Mouse (Mus musculus) liver, embryonic 14.5 days (tissue): ENCODE data around the gene Tmem221. TPM values are rescaled to one million over a fixed set of nuclear protein-coding genes. Genes with fewer than 3 reads are reported as not detected.

ENCODE experiments used
- ATAC-seq: fragments of 200-750 bp; cut with Nextera tagmentation; 2 replicates; pipeline ENCODE4 v1.8.0; 2017; ENCODE audit warnings: moderate number of reproducible peaks, mild to moderate bottlenecking, moderate library complexity; ENCODE audit not compliant: insufficient read depth
- DNase-seq, 3 experiments: peaks; one replicate each; pipeline ENCODE4 v3.0.0-alpha.2; 2012 to 2013; ENCODE audit warnings: low read depth in 3 of 3, low spot score in 3 of 3
- H3K27ac ChIP-seq: fragments of 300-500 bp; sonication (generic); 2 replicates; pipeline ENCODE4 v1.5.1; 2014; ENCODE audit warnings: moderate library complexity, mild to moderate bottlenecking, control low read depth, inconsistent platforms
- H3K27me3 ChIP-seq: fragments of 300-500 bp; sonication (generic); 2 replicates; pipeline ENCODE4 v1.6.1; 2014; ENCODE audit warnings: mild to moderate bottlenecking, low read length, moderate library complexity; ENCODE audit not compliant: control insufficient read depth, insufficient read depth
- H3K36me3 ChIP-seq: fragments of 300-500 bp; sonication (generic); replicated peaks from 2 replicates; pipeline ENCODE4 v1.6.1; 2014; ENCODE audit warnings: low read depth; ENCODE audit not compliant: control insufficient read depth, insufficient read depth
- H3K4me1 ChIP-seq, 2 experiments: fragments of 200-500 bp in 1 of 2; fragments of 300-500 bp in 1 of 2; sonication (generic) in 1 of 2; replicated peaks; 2 replicates each; pipeline ENCODE4 v1.6.1; 2012 to 2014; ENCODE audit warnings: antibody characterized with exemption in 1 of 2, inconsistent platforms in 1 of 2, low read length in 1 of 2; ENCODE audit not compliant: control insufficient read depth in 2 of 2, insufficient read depth in 2 of 2
- H3K4me2 ChIP-seq: fragments of 300-500 bp; sonication (generic); 2 replicates; pipeline ENCODE4 v1.6.1; 2014; ENCODE audit warnings: low read depth, mild to moderate bottlenecking, control low read depth, moderate library complexity
- H3K4me3 ChIP-seq, 2 experiments: fragments of 200-500 bp in 1 of 2; fragments of 300-500 bp in 1 of 2; sonication (generic) in 1 of 2; 2 replicates each; pipeline ENCODE4 v1.5.1; 2012 to 2014; ENCODE audit warnings: low read depth in 2 of 2, low read length in 2 of 2, mild to moderate bottlenecking in 2 of 2, control low read depth in 1 of 2, inconsistent platforms in 1 of 2, moderate library complexity in 1 of 2; ENCODE audit not compliant: insufficient read depth in 1 of 2
- H3K9ac ChIP-seq: fragments of 300-500 bp; sonication (generic); replicated peaks from 2 replicates; pipeline ENCODE4 v1.6.1; 2014; ENCODE audit warnings: mild to moderate bottlenecking, control low read depth, moderate library complexity
- H3K9me3 ChIP-seq: fragments of 300-500 bp; sonication (generic); 2 replicates; pipeline ENCODE4 v1.6.1; 2016; ENCODE audit warnings: low read length, mixed read lengths; ENCODE audit not compliant: control insufficient read depth
- CTCF ChIP-seq: IDR thresholded peaks from 2 replicates; pipeline ENCODE4 v1.5.1; 2016; ENCODE audit warnings: antibody characterized with exemption, low read depth, control low read depth
- EP300 ChIP-seq: IDR thresholded peaks from 2 replicates; pipeline ENCODE4 v1.6.1; 2016; ENCODE audit warnings: antibody characterized with exemption, low read depth
- WGBS: fragments of 180-500 bp; shearing (Covaris S2); extraction: QIAGEN DNeasy Blood & Tissue Kit; methylation state at CpG from one replicate; pipeline ENCODE4 v1.1.7; 2014; ENCODE audit not compliant: insufficient replicate concordance; 5-methylcytosine and 5-hydroxymethylcytosine counted together
- polyA plus RNA-seq, 2 experiments: library from polyadenylated mRNA; depleted of rRNA in 1 of 2; stranded (reverse) in 1 of 2; unstranded in 1 of 2; fragments of >200 nt; fragmentation: Nextera tagmentation in 1 of 2; extraction: Ambion mirVana in 1 of 2; gene quantifications; 2 replicates each; pipeline versions ENCODE4 v1.2.1 to v1.2.3; 2012 to 2014

Gene Tmem221
- polyA plus RNA-seq, 2 experiments, result 0.25 to 0.39 TPM

DNA sequence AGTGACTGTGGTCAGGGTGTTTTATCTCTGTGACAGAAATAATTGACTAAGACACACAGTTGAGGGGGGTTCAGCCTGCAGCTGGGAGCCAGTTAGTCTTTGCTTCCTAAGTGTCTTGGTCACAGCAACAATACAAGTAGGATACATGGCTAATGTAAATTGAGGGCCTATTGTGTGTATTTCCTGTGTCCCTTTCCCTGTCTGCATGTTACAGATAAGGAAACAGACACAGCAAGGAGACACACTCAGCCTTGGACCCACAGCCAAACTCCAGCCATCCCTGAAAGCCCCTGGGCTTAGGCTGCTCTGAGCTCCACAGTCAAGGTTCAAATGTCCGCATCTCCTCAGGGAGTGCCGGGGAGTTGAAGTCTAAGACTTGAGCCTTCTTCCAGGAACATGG lies 4.0 kb downstream of the Tmem221 start:
- ATAC-seq, result no peak
- H3K27me3 ChIP-seq, result peaks cover 10% of the 10 kb centered on the region
- no peak overlapping the region for H3K4me3 ChIP-seq
- TF ChIP-seq CTCF (no peak), EP300 (no peak)
- WGBS, result 78% methylated on average over 2 of the region's 2 CpGs
- no peaks in the 10 kb centered on the region for H3K36me3 ChIP-seq
- H3K4me2 ChIP-seq, result no peak overlapping the region
- DNase-seq, result no peak
- H3K9ac ChIP-seq, result no peak overlapping the region
- no peaks in the 10 kb centered on the region for H3K9me3 ChIP-seq
- H3K4me1 ChIP-seq, result peaks cover 9 to 20% of the 10 kb centered on the region in 2 experiments
- no peak overlapping the region for H3K27ac ChIP-seq

DNA sequence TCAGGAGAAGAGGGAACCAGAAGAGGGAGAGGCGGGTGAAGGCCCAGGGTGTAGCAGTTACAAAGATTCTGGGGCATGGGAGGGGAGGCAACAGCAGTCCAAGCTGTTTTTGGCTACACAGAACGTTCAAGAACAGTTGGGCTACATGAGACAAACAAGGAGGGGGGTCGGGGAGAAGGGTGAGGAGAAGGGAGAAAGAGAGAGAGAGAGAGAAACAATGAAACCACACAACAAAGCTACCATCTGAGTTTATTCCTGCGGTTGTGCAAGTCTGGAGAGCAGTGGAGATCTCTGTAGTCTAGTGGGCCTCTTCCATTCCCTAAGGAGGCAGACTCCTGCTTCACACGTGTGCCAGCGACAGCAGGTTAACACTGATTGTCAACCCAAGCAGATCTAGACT lies 4.7 kb downstream of the Tmem221 start:
- TF ChIP-seq EP300 (no peak), CTCF (no peak)
- 49% methylated on average over 6 of the region's 6 CpGs for WGBS
- Histone ChIP-seq H3K9ac (no peak overlapping the region), H3K4me2 (no peak overlapping the region), H3K4me1 (peaks cover 7 to 14% of the 10 kb centered on the region in 2 experiments), H3K4me3 (no peak overlapping the region), H3K27ac (no peak overlapping the region), H3K36me3 (no peaks in the 10 kb centered on the region), H3K9me3 (no peaks in the 10 kb centered on the region), H3K27me3 (peaks cover 10% of the 10 kb centered on the region)
- DNase-seq, result no peak
- no peak for ATAC-seq

GRCm38 (mm10) chr8:71552770-71553169 lies 5.9 kb downstream of the Tmem221 start:
- Histone ChIP-seq H3K27me3 (no peaks in the 10 kb centered on the region; the same call in 1 of the 2 replicates), H3K9me3 (no peaks in the 10 kb centered on the region), H3K27ac (no peak overlapping the region), H3K36me3 (no peaks in the 10 kb centered on the region), H3K4me1 (peaks cover 0 to 14% of the 10 kb centered on the region in 2 experiments; a peak in 3 of 4 replicates), H3K4me2 (no peak overlapping the region), H3K9ac (no peak overlapping the region), H3K4me3 (no peak overlapping the region)
- 57% methylated on average over 6 of the region's 6 CpGs for WGBS
- ATAC-seq (no peak), DNase-seq (no peak)
- TF ChIP-seq EP300, result no peak
- no peak for TF ChIP-seq CTCF

- Histone ChIP-seq H3K36me3 (no peaks in the 10 kb centered on the region; the same call in 1 of the 2 replicates), H3K9me3 (no peaks in the 10 kb centered on the region), H3K4me1 (peaks cover 0 to 14% of the 10 kb centered on the region in 2 experiments; a peak in 3 of 4 replicates), H3K27ac (no peak overlapping the region), H3K4me2 (no peak overlapping the region), H3K27me3 (no peaks in the 10 kb centered on the region), H3K9ac (no peak overlapping the region), H3K4me3 (no peak overlapping the region)
- WGBS, result 66% methylated on average over 7 of the region's 7 CpGs
- no peak for DNase-seq
- no peak for TF ChIP-seq CTCF
- TF ChIP-seq EP300, result no peak
- ATAC-seq, result no peak
Measured at GRCm38 (mm10) chr8:71550754-71551153, 7.9 kb downstream of the Tmem221 start.

- H3K4me3 ChIP-seq, result no peak overlapping the region
- TF ChIP-seq EP300 (no peak), CTCF (no peak)
- ATAC-seq (no peak), DNase-seq (no peak)
- H3K4me1 ChIP-seq, result peaks cover 3 to 6% of the 10 kb centered on the region in 2 experiments; a peak in 1 of 4 replicates
- H3K27ac ChIP-seq, result no peak overlapping the region
- WGBS, result 71% methylated on average over 7 of the region's 7 CpGs
- H3K9me3 ChIP-seq, result no peaks in the 10 kb centered on the region
- no peaks in the 10 kb centered on the region for H3K27me3 ChIP-seq
- no peak overlapping the region for H3K4me2 ChIP-seq
- H3K36me3 ChIP-seq, result no peaks in the 10 kb centered on the region; the same call in 1 of the 2 replicates
- no peak overlapping the region for H3K9ac ChIP-seq
Measured at GRCm38 (mm10) chr8:71547590-71547989, 11.1 kb downstream of the Tmem221 start.
